Comparison of ENCODE assay signal across 16 mouse cellular contexts in genomic region chr3:144058106-144058505, GRCm38 (mm10).
"Had no signal": no experiment of that assay in that cellular context is flagged by ENCODE, and none has a peak within 500 bp of the region (broad histone marks: within the 10 kb centered on the region; RNA-seq: fewer than 3 reads in every experiment).

No protein-coding gene starts in this region.

- ATAC-seq: liver, embryonic 12.5 days; midbrain, embryonic 16.5 days had no signal

- H3K36me3 ChIP-seq: kidney, embryonic 15.5 days; limb, embryonic 15.5 days; liver, embryonic 12.5 days; lung, embryonic 15.5 days; midbrain, embryonic 10.5 days; neural tube, embryonic 13.5 days; stomach, embryonic 15.5 days had no signal

- DNase-seq: kidney, postnatal 25 days; layer of hippocampus, adult 9-11 months; layer of hippocampus, postnatal 36 days; lung, postnatal 36 days; retina, postnatal 1 day; right cerebral cortex, postnatal 4 days; thymus, adult 2 months; thymus, postnatal 25 days had no signal

- H3K4me2 ChIP-seq: kidney, embryonic 15.5 days; limb, embryonic 15.5 days; liver, embryonic 12.5 days; lung, embryonic 15.5 days; neural tube, embryonic 13.5 days; stomach, embryonic 15.5 days had no signal

- H3K4me3 ChIP-seq: kidney, embryonic 15.5 days; limb, embryonic 15.5 days; liver, embryonic 12.5 days; lung, embryonic 15.5 days; midbrain, embryonic 10.5 days; neural tube, embryonic 13.5 days; stomach, embryonic 15.5 days had no signal

- H3K9ac ChIP-seq: kidney, embryonic 15.5 days; limb, embryonic 15.5 days; liver, embryonic 12.5 days; lung, embryonic 15.5 days; neural tube, embryonic 13.5 days; stomach, embryonic 15.5 days had no signal

- H3K9me3 ChIP-seq: kidney, embryonic 15.5 days; limb, embryonic 15.5 days; liver, embryonic 12.5 days; lung, embryonic 15.5 days; midbrain, embryonic 10.5 days; neural tube, embryonic 13.5 days; stomach, embryonic 15.5 days had no signal

- H3K4me1 ChIP-seq: kidney, embryonic 15.5 days; limb, embryonic 15.5 days; liver, embryonic 12.5 days; lung, embryonic 15.5 days; midbrain, embryonic 10.5 days; neural tube, embryonic 13.5 days; stomach, embryonic 15.5 days had no signal

- H3K27ac ChIP-seq: kidney, embryonic 15.5 days; limb, embryonic 15.5 days; liver, embryonic 12.5 days; lung, embryonic 15.5 days; midbrain, embryonic 10.5 days; neural tube, embryonic 13.5 days; stomach, embryonic 15.5 days had no signal

- H3K27me3 ChIP-seq: kidney, embryonic 15.5 days; limb, embryonic 15.5 days; liver, embryonic 12.5 days; lung, embryonic 15.5 days; neural tube, embryonic 13.5 days; stomach, embryonic 15.5 days had no signal
